Mouse (Mus musculus) thymus, postnatal 0 days (tissue): ENCODE results near the gene Txlng. TPM values are rescaled to one million over a fixed set of nuclear protein-coding genes. Genes with fewer than 3 reads are reported as not detected.

Experiments
- DNase-seq: peaks from one replicate; pipeline ENCODE4 v3.0.0-alpha.2; 2015; ENCODE audit warnings: low spot score
- microRNA counts: library from miRNA; unstranded; fragments of <30 nt; microRNA quantifications from one replicate; lab custom pipeline; 2015
- microRNA-seq: library from miRNA; unstranded; fragments of <30 nt; microRNA quantifications from one replicate; pipeline ENCODE4, GENCODE M21; 2016; ENCODE audit warnings: borderline number of aligned reads
- polyA plus RNA-seq: library from polyadenylated mRNA; unstranded; fragments of >200 nt; fragmentation: Nextera tagmentation; extraction: Ambion mirVana; gene quantifications from 2 replicates; pipeline ENCODE4 v1.2.1, GENCODE M21; 2015

Gene Txlng
- polyA plus RNA-seq, 1 experiment from 2014 or later: 19.4 TPM

- peak; percentile 94 for DNase-seq
Measured at GRCm38 (mm10) chrX:162760115-162760942, 68.9 kb downstream of the Txlng start, which contains the start of gene Rbbp7. TSS of gene Rbbp7 (plus strand) at chrX:162760402.

GRCm38 (mm10) chrX:162759251-162760114 lies 69.8 kb downstream of the Txlng start:
- DNase-seq: peak; percentile 58

GRCm38 (mm10) chrX:162756058-162756457 lies 73.2 kb downstream of the Txlng start:
- DNase-seq: no peak

GRCm38 (mm10) chrX:162754314-162754713 lies 74.9 kb downstream of the Txlng start:
- no peak for DNase-seq

- no peak for DNase-seq
Measured at GRCm38 (mm10) chrX:162752418-162752817, 76.8 kb downstream of the Txlng start.

- no peak for DNase-seq
Measured at GRCm38 (mm10) chrX:162748696-162749420, 80.4 kb downstream of the Txlng start.

GRCm38 (mm10) chrX:162736140-162736659 lies 93.1 kb downstream of the Txlng start:
- peak; percentile 7 for DNase-seq

GRCm38 (mm10) chrX:162734997-162735929 lies 94.0 kb downstream of the Txlng start:
- DNase-seq: peak; percentile 60

GRCm38 (mm10) chrX:162730031-162730430 lies 99.2 kb downstream of the Txlng start:
- DNase-seq: no peak

MicroRNAs within 50 kb of the gene (microRNA counts, 519-probe panel; counts per million panel counts)
- 473 counts per million, percentile 71 among the panel's probes with 10 or more counts for microRNA mmu-miR-3473 (lab: Ali Mortazavi, UCI)

Small RNAs within 50 kb of the gene (microRNA-seq; reads per million reads assigned to microRNA genes)
- gene Mir3473a: not detected

Other genes starting within 250 kb of the Txlng start
- gene Reps2, start 185.8 kb downstream of the Txlng start, polyA plus RNA-seq: 0.05 and 0.14 TPM in 2 replicates
- gene Rbbp7, start 69.1 kb downstream of the Txlng start, polyA plus RNA-seq: 367 and 379 TPM in 2 replicates
- gene Syap1, start 59.0 kb upstream of the Txlng start, polyA plus RNA-seq: 34.4 and 37.9 TPM in 2 replicates
- gene Ctps2, start 71.8 kb upstream of the Txlng start, polyA plus RNA-seq: 68.3 and 76.3 TPM in 2 replicates
- 17.1 and 20.1 TPM in 2 replicates for gene S100g, start 135.1 kb upstream of the Txlng start, polyA plus RNA-seq